ENCODE assay signal across 25 mouse cellular contexts in the genomic region with DNA sequence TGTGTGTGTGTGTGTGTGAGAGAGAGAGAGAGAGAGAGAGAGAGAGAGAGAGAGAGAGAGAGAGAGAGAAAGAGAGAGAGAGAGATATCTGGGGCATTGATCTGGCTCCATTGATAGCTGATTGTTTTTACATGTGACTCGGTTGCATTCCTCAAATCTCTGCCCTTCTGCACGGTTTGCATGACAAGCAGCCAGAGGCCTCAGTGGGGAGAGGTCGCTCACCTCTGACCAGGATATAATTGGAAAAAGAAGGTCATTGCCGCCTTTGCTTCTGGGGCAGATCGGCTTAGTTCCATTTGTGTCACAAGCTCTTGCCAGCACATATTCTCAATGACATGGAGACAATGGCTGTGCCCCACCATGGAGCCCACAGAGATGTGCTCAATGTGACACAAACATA.
DNase-seq lines count a peak whose midpoint lies in the region; ATAC-seq lines count a peak whose summit lies in the region.
"Had no signal": no experiment of that assay in that cellular context is flagged by ENCODE, and none has a peak within 500 bp of the region (broad histone marks: within the 10 kb centered on the region; RNA-seq: fewer than 3 reads in every experiment).

No protein-coding gene starts in this region.

- peak; percentile 46 for DNase-seq in embryo, embryonic 10 days (ENCODE audit: low spot score)
- DNase-seq in embryo, embryonic 9.5 days (ENCODE audit: extremely low spot score), result no peak
- DNase-seq in heart, adult 11 months, result no peak
- DNase-seq in ES-CJ7 (ENCODE audit: low read depth, low spot score), result peak; percentile 33
- DNase-seq in gastrocnemius, postnatal 36 days, result no peak
- DNase-seq: cerebellum, adult 18-20 months; cerebellum, postnatal 14 days; embryo, embryonic 11 days; kidney, adult 18-20 months; kidney, postnatal 4 days; layer of hippocampus, adult 9-11 months; liver; lung, postnatal 36 days; retina, postnatal 1 day; right cerebral cortex, postnatal 25 days; spleen, adult 18-20 months had no signal

- H3K9ac ChIP-seq in heart, embryonic 16.5 days (ENCODE audit: low read length), result no peak overlapping the region
- H3K9ac ChIP-seq in hindbrain, embryonic 15.5 days, result no peak overlapping the region
- H3K9ac ChIP-seq: forebrain, embryonic 13.5 days; liver, embryonic 15.5 days; lung, embryonic 15.5 days; midbrain, embryonic 13.5 days had no signal

- no peak overlapping the region for H3K4me3 ChIP-seq in heart, embryonic 16.5 days (ENCODE audit: low read length)
- H3K4me3 ChIP-seq in hindbrain, embryonic 15.5 days, result no peak overlapping the region
- H3K4me3 ChIP-seq: forebrain, embryonic 13.5 days; limb, embryonic 10.5 days; liver, embryonic 15.5 days; lung, embryonic 15.5 days; megakaryocyte, embryonic 14.5 days; midbrain, embryonic 13.5 days had no signal

- H3K9me3 ChIP-seq in heart, embryonic 16.5 days (replicated peaks; ENCODE audit: control insufficient read depth, low read length), result no peaks in the 10 kb centered on the region
- H3K9me3 ChIP-seq in hindbrain, embryonic 15.5 days, result no peaks in the 10 kb centered on the region
- H3K9me3 ChIP-seq: forebrain, embryonic 13.5 days; limb, embryonic 10.5 days; liver, embryonic 15.5 days; lung, embryonic 15.5 days; megakaryocyte, embryonic 14.5 days; midbrain, embryonic 13.5 days had no signal

- peak overlapping the region; percentile 15; the same call in 1 of the 2 replicates for H3K27ac ChIP-seq in heart, embryonic 16.5 days (ENCODE audit: low read length)
- 0 out of 2 replicates have a peak overlapping the region, but pooled peaks have one; percentile 98 for H3K27ac ChIP-seq in hindbrain, embryonic 15.5 days (replicated peaks)
- H3K27ac ChIP-seq: forebrain, embryonic 13.5 days; limb, embryonic 10.5 days; liver, embryonic 15.5 days; lung, embryonic 15.5 days had no signal

- 38% methylated on average over 5 of the region's 5 CpGs for WGBS in heart, embryonic 16.5 days
- WGBS in hindbrain, embryonic 15.5 days, result 27% methylated on average over 5 of the region's 5 CpGs

- no peaks in the 10 kb centered on the region for H3K36me3 ChIP-seq in heart, embryonic 16.5 days (ENCODE audit: control insufficient read depth, insufficient read depth)
- H3K36me3 ChIP-seq in hindbrain, embryonic 15.5 days, result no peaks in the 10 kb centered on the region
- H3K36me3 ChIP-seq: limb, embryonic 10.5 days; liver, embryonic 15.5 days; lung, embryonic 15.5 days; midbrain, embryonic 13.5 days had no signal

- H3K27me3 ChIP-seq in heart, embryonic 16.5 days (ENCODE audit: control insufficient read depth, insufficient read depth, low read length), result peaks cover 22% of the 10 kb centered on the region
- peaks cover 12% of the 10 kb centered on the region for H3K27me3 ChIP-seq in hindbrain, embryonic 15.5 days

- intact Hi-C loops in gastrocnemius, postnatal 36 days (cut with DNase I), result loop anchor here (5.0 kb wide), 2 partner anchors 77 to 237 kb away; no protein-coding TSS in a partner anchor

- no peak overlapping the region for H3K4me2 ChIP-seq in heart, embryonic 16.5 days (ENCODE audit: low read depth, low read length)
- no peak overlapping the region for H3K4me2 ChIP-seq in hindbrain, embryonic 15.5 days
- H3K4me2 ChIP-seq: liver, embryonic 15.5 days; lung, embryonic 15.5 days had no signal

- no peak for ATAC-seq in heart, embryonic 16.5 days (replicated peaks; ENCODE audit: extremely low read depth, insufficient read depth, low FRiP score)
- no peak for ATAC-seq in hindbrain, embryonic 15.5 days (ENCODE audit: low FRiP score, low read depth)
- ATAC-seq: forebrain, embryonic 13.5 days; inflammation-experienced regulatory T-cells, adult 6 months; midbrain, embryonic 13.5 days had no signal

- H3K4me1 ChIP-seq in heart, embryonic 16.5 days (ENCODE audit: control insufficient read depth, insufficient read depth, low read length), result peaks cover 29% of the 10 kb centered on the region
- peaks cover 56% of the 10 kb centered on the region for H3K4me1 ChIP-seq in hindbrain, embryonic 15.5 days (replicated peaks)

Comparison
In these comparisons a context has a peak if more than half of its experiments do, and no peak if none do; other contexts are left out.
1. DNase-seq: peak in embryo, embryonic 10 days (single experiment) and ES-CJ7 (single experiment); none in embryo, embryonic 9.5 days (single experiment), heart, adult 11 months (single experiment) and gastrocnemius, postnatal 36 days (0 of 2).